Mouse (Mus musculus): ENCODE data around the gene Pkig. TPM values are rescaled to one million over a fixed set of nuclear protein-coding genes. Genes with fewer than 3 reads are reported as not detected.

Gene Pkig
- polyA plus RNA-seq, 1 experiment from 2014 or later: 113 TPM

DNA sequence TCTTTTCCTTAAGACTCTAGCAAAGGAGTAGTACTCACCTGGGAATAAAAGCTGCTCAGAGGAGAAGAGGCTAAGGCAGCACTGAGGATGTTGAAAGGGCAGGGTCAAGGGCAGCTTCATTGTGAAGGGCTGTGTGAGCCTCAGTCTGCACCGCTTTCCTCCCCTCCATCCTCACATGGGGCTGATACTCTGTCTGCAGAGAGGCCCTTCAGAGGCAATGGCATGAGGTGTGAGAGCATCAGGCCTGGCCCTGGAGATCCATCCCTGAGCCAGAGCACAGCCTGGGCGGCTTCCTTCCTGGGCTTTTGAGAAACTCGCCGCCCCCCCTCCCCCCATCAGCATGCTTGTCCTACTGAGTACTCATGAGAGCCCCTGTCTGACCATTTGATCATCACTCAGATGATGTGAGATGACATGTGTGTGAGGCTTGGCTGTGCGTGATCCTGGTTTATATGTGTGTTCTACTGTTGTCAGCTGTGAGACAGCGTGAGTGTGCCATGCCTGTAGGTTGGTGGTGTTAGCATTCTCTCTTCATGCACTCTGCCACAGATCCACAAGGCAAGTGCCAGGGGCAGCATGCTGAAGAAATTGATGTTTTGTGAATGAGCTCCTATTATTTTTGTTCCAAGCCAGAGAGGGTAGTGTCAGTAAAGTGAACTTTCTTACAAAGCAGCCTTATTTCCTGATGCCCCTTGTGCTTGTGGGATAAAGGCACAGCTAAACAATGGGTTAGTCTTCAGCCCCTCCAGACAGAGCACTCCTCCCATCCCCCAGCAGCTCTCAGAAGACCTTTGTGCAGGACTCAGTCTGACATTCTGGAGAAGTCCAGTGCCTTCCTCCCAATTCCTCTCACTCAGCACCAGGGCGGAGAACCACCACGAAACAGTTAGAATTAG lies 32.5 kb downstream of the Pkig start:
- 55% methylated on average over 8 of the region's 8 CpGs for WGBS
- Histone ChIP-seq H3K9ac (peak overlapping the region; percentile 32), H3K4me1 (peaks cover 27% of the 10 kb centered on the region), H3K9me3 (replicated peaks) (no peaks in the 10 kb centered on the region), H3K36me3 (no peaks in the 10 kb centered on the region), H3K27me3 (no peaks in the 10 kb centered on the region), H3K4me2 (replicated peaks) (no peak overlapping the region), H3K4me3 (no peak overlapping the region), H3K27ac (peak overlapping the region; percentile 60)
- peak; percentile 54; the same call in 1 of the 2 replicates for ATAC-seq (ENCODE audit: low FRiP score)

DNA sequence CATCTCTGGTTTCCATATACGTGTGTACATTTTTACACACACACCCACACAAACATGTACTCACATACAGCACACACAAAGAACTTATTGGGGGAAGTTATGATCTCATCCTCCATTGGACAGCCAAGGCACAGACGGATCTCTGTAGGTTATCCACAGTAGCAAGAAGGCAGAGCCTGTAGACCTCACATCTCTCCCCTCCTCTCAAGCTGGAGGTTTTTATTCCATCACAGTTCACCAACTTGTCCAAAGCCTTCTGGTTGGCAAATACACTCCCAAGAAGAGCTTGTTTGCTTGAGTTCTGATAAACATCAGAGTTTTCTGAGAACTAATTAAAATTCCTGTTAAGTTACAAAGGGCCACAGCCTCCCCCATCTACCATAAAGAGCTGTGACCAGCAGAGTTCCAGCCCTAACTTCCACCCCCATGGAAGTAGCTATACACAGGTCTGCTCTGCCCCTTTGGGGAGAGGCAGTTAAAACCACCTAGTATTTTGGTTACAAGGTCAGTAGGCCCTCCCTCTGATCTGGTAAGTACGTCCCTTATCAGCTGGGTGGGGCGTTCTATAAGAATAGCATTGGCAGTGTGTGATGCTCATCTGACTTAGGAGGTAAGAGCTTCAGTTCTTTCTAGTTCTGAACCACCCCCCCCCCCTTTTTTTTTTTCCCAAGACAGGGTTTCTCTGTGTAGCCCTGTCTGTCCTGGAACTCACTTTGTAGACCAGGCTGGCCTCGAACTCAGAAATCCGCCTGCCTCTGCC lies 33.8 kb downstream of the Pkig start:
- no peaks in the 10 kb centered on the region for H3K36me3 ChIP-seq
- no peak for ATAC-seq (ENCODE audit: low FRiP score)
- no peak overlapping the region for H3K9ac ChIP-seq
- H3K27ac ChIP-seq: no peak overlapping the region
- no peaks in the 10 kb centered on the region for H3K27me3 ChIP-seq
- no peak overlapping the region for H3K4me2 ChIP-seq (replicated peaks)
- no peak overlapping the region for H3K4me3 ChIP-seq
- WGBS: 92% methylated on average over 6 of the region's 6 CpGs
- H3K9me3 ChIP-seq (replicated peaks): no peaks in the 10 kb centered on the region
- peaks cover 28% of the 10 kb centered on the region for H3K4me1 ChIP-seq

DNA sequence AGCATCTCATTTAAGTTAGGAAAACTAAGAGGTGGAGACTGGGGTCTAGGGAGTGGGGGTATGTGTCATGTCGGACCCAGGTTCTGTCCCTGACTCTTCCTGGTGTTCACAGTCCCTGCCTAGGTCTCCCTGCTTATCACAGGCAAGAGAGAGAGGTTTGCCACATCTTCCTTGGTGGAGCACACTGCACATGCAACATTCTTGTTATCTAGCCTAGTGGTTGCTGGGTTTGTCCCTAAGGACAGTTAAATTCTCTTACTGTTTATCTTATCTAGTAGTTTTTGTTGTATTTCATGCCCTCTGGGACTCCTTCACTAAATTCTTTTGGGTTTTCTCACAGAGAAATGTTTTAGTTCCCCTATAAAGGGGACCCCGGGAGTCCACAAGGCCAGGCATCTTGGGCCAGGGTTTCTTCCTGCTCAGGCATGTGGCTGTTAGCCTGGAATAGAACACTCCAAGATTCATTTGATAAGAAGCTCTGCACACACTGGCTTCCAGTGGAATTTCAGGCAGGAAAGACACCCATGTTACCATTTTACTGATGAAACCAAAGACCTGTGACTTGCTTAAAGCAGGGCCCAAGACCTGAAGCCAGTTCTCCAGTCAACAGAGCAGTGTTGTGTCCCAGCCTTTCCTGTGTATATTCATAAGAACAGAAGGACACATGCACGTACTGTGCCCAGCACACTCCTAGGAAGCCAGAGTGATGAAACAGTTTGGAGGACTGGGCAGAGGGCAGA lies 34.9 kb downstream of the Pkig start:
- ATAC-seq (ENCODE audit: low FRiP score): no peak

GRCm38 (mm10) chr2:163693716-163694314 lies 35.6 kb downstream of the Pkig start:
- Histone ChIP-seq H3K36me3 (no peaks in the 10 kb centered on the region), H3K9me3 (replicated peaks) (no peaks in the 10 kb centered on the region), H3K27ac (no peak overlapping the region; the same call in 1 of the 2 replicates), H3K27me3 (no peaks in the 10 kb centered on the region), H3K4me1 (peaks cover 33% of the 10 kb centered on the region), H3K9ac (no peak overlapping the region), H3K4me3 (no peak overlapping the region), H3K4me2 (replicated peaks) (no peak overlapping the region)
- ATAC-seq (ENCODE audit: low FRiP score): no peak
- 71% methylated on average over 9 of the region's 9 CpGs for WGBS

More for the DNA sequence above, 34.9 kb downstream of the Pkig start:
- Histone ChIP-seq H3K9me3 (replicated peaks) (no peaks in the 10 kb centered on the region), H3K9ac (no peak overlapping the region), H3K4me1 (peaks cover 32% of the 10 kb centered on the region), H3K4me3 (no peak overlapping the region), H3K4me2 (replicated peaks) (no peak overlapping the region), H3K36me3 (no peaks in the 10 kb centered on the region), H3K27ac (no peak overlapping the region; the same call in 1 of the 2 replicates), H3K27me3 (no peaks in the 10 kb centered on the region)
- WGBS: 81% methylated on average over 3 of the region's 3 CpGs

- ATAC-seq (ENCODE audit: low FRiP score): no peak
- 31% methylated on average over 2 of the region's 2 CpGs for WGBS
Observed at GRCm38 (mm10) chr2:163696763-163697162, 38.6 kb downstream of the Pkig start.

GRCm38 (mm10) chr2:163697764-163698480 lies 39.7 kb downstream of the Pkig start:
- Histone ChIP-seq H3K9me3 (replicated peaks) (no peaks in the 10 kb centered on the region), H3K27ac (0 out of 2 replicates have a peak overlapping the region, but pooled peaks have one; percentile 5), H3K4me1 (peaks cover 16% of the 10 kb centered on the region; the same call in 1 of the 2 replicates), H3K4me3 (no peak overlapping the region), H3K9ac (peak overlapping the region; percentile 28; the same call in 1 of the 2 replicates), H3K36me3 (no peaks in the 10 kb centered on the region), H3K27me3 (no peaks in the 10 kb centered on the region), H3K4me2 (replicated peaks) (no peak overlapping the region)
- no peak for ATAC-seq (ENCODE audit: low FRiP score)
- 62% methylated on average over 16 of the region's 16 CpGs for WGBS

More at GRCm38 (mm10) chr2:163696763-163697162, 38.6 kb downstream of the Pkig start:
- no peak overlapping the region for H3K27ac ChIP-seq
- H3K4me3 ChIP-seq: no peak overlapping the region
- peaks cover 16% of the 10 kb centered on the region; the same call in 1 of the 2 replicates for H3K4me1 ChIP-seq
- H3K4me2 ChIP-seq (replicated peaks): no peak overlapping the region
- no peaks in the 10 kb centered on the region for H3K27me3 ChIP-seq
- H3K9me3 ChIP-seq (replicated peaks): no peaks in the 10 kb centered on the region
- H3K9ac ChIP-seq: no peak overlapping the region
- H3K36me3 ChIP-seq: no peaks in the 10 kb centered on the region

DNA sequence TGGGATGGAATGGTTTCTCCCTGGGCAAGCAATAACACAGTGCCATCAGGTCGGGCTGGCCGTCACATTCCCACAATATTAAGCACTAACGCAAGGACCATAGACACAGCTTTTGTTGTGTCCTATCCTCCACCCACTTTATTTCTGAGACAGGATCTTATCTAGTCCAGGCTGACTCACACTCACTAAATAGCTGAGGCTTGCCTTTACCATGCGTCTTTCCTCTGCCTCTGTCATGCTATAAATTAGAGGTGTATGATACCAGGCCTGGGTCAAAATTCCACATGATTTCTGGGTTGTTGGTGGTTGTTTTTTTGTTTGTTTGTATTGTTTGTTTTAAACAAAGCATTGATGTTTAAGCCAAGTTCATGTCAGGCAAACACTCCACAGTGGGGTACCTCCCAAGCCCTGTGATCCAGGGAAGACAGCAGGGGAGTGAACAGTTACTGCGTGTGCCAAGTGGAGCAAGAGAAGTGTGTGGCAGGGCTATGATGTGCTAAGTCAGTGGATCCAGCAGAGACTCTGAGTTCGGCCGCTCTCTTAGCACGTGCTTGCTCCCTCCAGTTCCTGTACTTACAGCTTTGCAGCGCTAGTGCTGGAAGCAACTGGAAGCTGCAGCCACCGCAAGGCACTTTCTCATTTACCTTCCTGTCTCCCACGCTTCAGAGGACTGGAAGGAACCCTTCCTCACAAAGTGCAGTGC lies 41.0 kb downstream of the Pkig start:
- Histone ChIP-seq H3K4me3 (no peak overlapping the region), H3K9ac (no peak overlapping the region), H3K27ac (no peak overlapping the region), H3K36me3 (0 out of 2 replicates have a peak, but pooled peaks cover under 1% of the 10 kb centered on the region), H3K4me1 (peaks cover 12% of the 10 kb centered on the region; the same call in 1 of the 2 replicates), H3K4me2 (replicated peaks) (no peak overlapping the region), H3K27me3 (no peaks in the 10 kb centered on the region), H3K9me3 (replicated peaks) (no peaks in the 10 kb centered on the region)
- 84% methylated on average over 11 of the region's 11 CpGs for WGBS
- ATAC-seq (ENCODE audit: low FRiP score): no peak

- Histone ChIP-seq H3K4me2 (replicated peaks) (no peak overlapping the region), H3K27ac (no peak overlapping the region), H3K36me3 (0 out of 2 replicates have a peak, but pooled peaks cover 7% of the 10 kb centered on the region), H3K9me3 (replicated peaks) (no peaks in the 10 kb centered on the region), H3K4me3 (no peak overlapping the region), H3K27me3 (no peaks in the 10 kb centered on the region), H3K4me1 (peaks cover 5% of the 10 kb centered on the region; the same call in 1 of the 2 replicates), H3K9ac (no peak overlapping the region)
- no peak for ATAC-seq (ENCODE audit: low FRiP score)
- WGBS: 76% methylated on average over 7 of the region's 7 CpGs
Observed at GRCm38 (mm10) chr2:163702431-163702830, 44.2 kb downstream of the Pkig start.

- no peak overlapping the region for H3K4me3 ChIP-seq
- ATAC-seq (ENCODE audit: low FRiP score): no peak
- no peak overlapping the region for H3K9ac ChIP-seq
- no peak overlapping the region for H3K4me2 ChIP-seq (replicated peaks)
- H3K9me3 ChIP-seq (replicated peaks): no peaks in the 10 kb centered on the region
- H3K4me1 ChIP-seq: peaks cover 2% of the 10 kb centered on the region; the same call in 1 of the 2 replicates
- 77% methylated on average over 5 of the region's 5 CpGs for WGBS
- 0 out of 2 replicates have a peak, but pooled peaks cover 7% of the 10 kb centered on the region for H3K36me3 ChIP-seq
- no peak overlapping the region for H3K27ac ChIP-seq
- no peaks in the 10 kb centered on the region for H3K27me3 ChIP-seq
Observed at GRCm38 (mm10) chr2:163702921-163703320, 44.7 kb downstream of the Pkig start.

- H3K9ac ChIP-seq: no peak overlapping the region
- H3K36me3 ChIP-seq: 0 out of 2 replicates have a peak, but pooled peaks cover 7% of the 10 kb centered on the region
- no peaks in the 10 kb centered on the region for H3K9me3 ChIP-seq (replicated peaks)
- H3K27ac ChIP-seq: no peak overlapping the region
- H3K4me2 ChIP-seq (replicated peaks): no peak overlapping the region
- no peak for ATAC-seq (ENCODE audit: low FRiP score)
- peaks cover 2% of the 10 kb centered on the region for H3K4me1 ChIP-seq
- no peaks in the 10 kb centered on the region for H3K27me3 ChIP-seq
- H3K4me3 ChIP-seq: no peak overlapping the region
- WGBS: 88% methylated on average over 5 of the region's 5 CpGs
Observed at GRCm38 (mm10) chr2:163703599-163704260, 45.5 kb downstream of the Pkig start.

Data from hindbrain, embryonic 12.5 days (tissue).